Mouse (Mus musculus): ENCODE measurements around the gene Mapt.

Mapt gene

DNA sequence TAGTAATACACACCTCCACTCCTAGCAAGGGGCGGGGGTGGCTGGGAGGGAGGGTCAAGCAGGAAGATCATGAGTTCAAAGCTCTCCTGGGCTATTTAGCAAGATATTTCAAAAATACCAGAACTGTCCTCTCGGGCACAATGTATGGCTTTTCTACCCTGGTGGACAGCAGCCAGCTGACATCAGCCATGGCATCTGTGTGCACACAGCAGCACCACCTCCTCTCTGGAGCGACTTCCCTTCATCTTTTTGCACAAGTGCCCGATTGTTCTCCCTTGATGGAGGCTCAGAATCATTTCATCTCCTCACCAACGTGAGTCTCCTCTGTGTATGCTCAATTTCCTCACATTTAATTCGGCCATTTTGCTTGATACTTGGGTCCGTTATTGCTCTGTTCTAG is 44.6 kb downstream of the Mapt start:
- no peak for DNase-seq (ENCODE audit: low spot score in 2 of 2)

DNA sequence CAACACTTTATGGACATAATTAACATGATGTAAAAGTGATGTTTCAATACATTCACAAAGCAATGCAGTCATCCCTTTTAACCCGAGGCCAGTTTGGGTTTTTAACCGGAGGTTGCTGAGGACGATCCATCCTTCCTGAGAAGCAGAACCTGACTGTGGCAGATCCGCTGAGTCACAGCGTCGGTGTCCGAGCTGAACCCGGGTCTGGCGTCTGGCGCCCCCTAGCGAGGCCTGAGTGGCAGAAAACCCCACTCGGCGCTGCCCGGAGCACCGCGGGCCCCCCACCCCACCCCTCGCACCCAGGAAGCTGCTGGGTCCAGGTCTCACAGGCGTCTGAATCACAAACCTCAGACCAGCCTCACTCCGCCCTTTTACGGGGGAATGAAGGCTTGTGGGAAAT is 47.0 kb downstream of the Mapt start:
- DNase-seq (ENCODE audit: low spot score in 2 of 2), result no peak

DNA sequence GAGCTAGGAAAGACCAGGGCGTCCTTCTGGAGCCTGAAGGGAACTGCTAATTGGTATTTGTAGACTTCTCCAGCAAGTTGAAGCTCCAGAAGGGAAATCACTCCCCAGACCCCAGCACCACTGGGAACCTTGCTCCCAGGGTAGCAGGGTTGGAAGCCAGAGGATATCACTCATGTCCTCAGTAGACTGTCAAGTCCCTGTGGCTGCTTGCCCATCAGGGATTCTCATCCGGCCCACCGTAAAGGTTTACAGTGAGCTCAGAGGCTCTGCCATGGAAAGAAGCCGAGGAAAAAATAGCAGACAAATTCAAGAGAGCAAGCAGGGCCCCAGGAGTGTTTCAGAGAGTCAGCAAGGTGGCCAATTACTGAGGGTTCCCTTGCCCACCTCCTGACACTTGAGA is 47.9 kb downstream of the Mapt start:
- no peak for DNase-seq (ENCODE audit: low spot score in 2 of 2)

DNA sequence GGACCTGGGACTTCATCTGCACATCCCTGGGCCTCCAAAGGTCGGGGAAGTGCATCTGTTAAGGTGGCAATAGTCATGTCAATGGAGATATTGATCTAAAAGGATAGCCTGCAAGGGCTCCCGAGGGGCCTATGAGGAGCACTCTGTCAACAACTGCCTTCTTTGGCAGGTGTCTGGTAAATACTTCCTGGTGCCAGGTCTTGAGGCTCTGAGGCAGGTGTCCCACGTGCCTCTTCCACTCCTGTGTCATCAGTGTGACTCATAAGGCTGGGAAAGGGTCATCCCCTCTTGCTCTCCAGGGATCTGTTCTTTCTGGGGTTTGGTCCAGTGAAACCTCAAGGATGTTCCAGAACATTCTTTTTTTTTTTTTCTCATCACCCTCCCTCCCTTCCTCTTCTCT is 48.3 kb downstream of the Mapt start:
- DNase-seq (ENCODE audit: low spot score in 2 of 2), result no peak

DNA sequence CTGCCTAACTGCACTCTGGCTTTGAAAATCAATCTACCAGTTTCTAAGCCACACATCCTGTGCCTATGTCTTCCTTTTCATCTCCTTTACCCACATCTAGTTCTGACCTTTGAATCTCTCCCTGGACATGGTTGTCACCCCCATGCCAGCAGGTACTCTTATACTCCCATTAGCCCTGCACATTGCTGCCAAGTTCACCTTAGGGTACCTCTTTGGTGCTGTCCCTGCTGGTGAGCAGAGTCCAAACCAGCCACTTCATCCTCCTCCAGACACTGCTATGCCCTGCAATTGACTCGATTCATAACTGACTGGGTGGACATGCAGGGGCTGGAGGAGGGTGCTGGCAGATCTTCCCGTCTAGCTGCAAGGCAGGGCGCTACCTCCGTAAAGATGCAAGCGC is 50.3 kb downstream of the Mapt start:
- no peak for DNase-seq (ENCODE audit: low spot score in 2 of 2)

DNA sequence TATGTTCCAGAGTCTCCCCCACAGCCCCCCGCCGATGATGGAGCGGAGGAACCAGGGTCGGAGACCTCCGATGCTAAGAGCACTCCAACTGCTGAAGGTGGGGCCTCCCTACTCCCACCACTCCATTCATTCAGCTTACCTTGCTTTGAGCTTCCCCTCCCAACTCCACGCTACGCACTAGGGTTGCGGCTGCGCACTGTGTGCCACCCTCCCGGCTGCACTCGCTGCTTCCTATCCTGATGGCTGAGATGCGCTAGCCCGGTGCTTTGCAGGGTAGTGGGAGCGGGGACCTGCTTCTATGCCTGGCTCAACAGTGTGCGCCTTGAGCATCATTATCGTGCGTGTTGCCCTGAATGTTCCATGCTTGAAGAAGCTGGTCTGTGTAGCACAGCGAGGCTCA is 55.9 kb downstream of the Mapt start:
- DNase-seq (ENCODE audit: low spot score in 2 of 2), result no peak

DNA sequence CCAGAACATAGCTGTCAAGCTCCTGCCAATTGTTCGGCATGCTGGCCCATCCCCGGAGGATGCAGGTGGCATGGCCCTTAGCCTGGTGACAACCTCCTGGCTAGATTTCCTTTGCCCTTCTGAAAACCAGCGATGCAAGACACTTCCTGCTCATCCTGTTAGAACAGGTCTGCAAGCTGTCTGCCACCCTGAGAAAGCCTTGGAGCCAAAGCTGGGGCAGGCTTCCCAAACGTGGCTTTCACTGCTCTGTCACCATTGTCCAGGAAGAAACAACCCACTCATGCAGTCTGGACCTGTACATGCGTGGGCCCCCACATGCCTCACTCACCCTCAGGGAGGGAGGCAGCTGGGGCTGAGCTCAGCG is 57.6 kb downstream of the Mapt start:
- DNase-seq (ENCODE audit: low spot score in 2 of 2), result peak; percentile 55 to 77

DNA sequence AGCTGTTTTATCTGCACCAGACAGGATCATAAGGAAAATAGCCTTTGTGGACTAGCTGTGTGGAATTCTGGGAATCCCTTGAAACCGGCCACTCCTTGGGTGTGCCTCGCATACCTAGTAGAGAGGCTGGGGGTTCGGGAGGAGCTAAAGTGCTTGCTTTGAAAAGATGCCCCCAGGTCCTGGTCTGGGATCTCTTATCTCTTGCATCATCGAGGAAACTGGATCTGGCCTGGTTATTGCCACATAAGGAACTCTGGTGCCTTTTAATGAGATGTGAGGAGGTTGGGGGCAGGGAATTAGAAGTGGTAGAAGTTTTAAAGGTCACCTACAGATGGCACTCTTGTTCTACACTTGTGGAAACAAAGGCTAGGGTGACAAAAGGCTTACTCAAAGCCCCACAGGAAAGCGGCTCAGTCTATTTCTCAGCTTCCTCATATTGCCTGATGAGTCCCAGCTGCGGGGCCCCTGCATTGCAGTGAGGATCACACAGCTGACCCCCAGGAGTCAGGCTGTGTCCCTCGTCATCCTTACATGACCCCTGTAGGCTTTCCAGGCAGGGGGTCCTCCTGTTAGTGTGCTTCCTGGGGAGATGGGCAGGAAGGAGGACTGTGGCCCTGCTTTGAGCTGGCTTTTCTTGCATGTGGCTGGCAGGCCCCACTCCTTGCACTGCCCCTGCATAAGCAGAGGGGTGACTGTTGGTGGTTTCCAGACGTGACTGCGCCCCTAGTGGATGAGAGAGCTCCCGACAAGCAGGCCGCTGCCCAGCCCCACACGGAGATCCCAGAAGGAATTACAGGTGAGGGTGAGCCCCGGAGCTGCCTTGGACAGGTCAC is 58.2 kb downstream of the Mapt start:
- peak; percentile 52 to 60 for DNase-seq (ENCODE audit: low spot score in 2 of 2)

DNA sequence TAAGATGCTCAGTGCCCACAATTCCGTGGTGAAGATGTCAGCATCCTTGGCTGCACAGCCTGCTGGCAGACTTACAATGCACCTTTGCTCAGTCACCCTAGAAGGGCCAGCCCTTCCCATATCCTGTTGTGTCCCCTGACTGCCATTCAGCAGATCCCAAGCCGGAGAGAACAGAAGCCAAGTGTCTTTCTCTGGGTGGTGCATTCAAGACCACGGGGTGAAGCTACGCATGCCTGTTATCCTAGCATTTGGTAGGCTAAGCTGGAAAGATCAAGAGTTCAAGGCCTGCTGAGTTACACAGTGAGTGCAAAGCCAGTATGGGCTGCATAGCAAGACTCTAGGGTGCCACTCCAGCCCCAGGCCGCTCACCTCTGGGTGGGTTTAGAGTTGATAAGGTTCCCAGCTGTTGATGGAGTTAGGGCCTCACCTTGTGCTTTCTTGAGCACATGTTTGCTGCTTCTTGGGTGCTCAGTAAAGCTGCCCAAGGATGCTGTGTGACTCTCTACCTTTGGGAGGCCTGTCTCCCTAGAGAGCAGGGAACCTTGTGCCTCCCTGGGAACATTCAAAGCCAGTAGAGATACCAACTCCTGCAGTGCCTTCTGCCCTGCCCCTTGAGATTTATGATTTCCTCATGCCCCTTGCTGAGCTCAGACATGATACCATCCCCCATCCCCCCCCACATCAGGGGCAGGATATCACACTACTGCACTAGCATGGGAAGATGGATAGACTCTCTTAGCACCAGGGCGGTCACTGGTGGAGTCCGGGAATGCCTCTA is 61.4 kb downstream of the Mapt start:
- no peak for DNase-seq (ENCODE audit: low spot score in 2 of 2)

DNA sequence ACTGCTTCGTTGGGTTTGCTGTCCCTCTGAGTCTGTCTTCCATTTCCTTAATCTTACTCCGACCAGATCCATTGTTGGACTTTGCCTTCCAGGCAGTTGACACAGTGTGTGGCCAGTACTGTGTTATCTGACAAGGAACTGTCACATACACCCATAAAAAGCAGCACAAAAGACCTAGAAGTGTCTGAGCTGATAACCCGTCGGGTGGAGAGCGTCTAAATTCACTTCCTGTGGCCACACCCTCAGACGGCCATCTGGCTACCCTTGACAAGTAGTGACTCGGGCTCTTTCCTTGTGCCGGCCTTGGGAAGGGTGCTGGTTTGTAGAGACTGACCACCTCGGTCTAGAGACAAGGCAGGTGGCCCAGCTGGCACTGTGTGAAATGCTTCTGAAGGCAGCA is 62.1 kb downstream of the Mapt start:
- no peak for DNase-seq (ENCODE audit: low spot score in 2 of 2)

DNA sequence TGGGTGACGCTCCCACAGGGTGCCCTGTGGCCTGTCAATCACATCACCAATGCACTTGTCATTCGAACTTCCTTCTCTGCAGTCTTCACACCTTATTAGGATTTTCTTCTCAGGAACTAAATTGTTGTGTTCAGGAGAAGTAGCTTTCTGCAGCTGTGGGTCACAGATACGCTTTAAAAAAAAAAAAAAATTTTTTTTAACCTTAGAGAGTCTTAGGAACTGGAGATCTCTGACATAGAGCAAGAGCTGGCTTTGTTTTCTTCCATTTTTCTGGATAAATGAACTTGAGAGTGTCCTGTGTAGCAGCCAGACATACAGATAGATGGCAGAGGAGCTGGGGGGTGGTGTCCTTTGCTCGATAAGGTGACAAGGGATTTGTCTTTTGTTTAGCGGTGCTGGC is 64.0 kb downstream of the Mapt start:
- DNase-seq (ENCODE audit: low spot score in 2 of 2), result no peak

DNA sequence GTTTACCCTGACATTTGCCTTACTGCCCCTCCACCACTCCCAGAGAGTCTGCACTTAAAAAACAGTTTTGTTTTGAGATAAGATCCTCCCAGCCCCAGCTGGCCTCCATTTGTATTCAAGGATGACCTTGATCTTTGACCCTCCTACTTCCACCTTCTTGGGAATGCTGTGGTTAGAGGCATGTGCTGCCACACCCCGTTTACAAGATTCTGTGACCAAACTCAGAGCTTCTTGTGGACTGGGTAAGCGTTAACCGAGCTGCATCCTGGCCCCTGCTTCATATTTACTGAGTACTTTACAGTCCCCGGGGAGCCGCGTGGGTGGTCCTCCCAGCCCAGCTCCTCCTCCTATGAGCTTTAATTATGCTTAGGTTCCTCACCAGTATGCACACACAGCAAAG is 64.5 kb downstream of the Mapt start:
- DNase-seq (ENCODE audit: low spot score in 2 of 2), result no peak

DNA sequence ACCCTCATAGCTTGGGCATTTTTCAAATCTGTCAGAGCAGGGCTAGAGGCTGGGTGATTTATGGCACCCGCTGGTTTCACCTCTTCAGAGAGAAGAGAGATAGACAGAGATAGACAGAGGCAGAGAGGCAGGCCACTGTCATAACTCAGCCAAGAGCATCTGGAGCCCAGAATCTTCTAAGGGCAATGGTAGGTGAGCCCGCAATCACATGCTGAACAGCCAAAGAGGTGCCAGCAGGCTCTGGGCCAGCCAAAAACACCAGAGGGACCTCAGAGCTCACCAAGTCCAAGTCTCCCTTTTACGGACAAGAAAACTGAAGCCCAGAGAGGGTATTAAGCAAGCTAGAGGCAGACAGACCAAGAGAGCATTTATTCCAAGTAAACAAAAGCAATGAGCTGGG is 66.5 kb downstream of the Mapt start:
- DNase-seq (ENCODE audit: low spot score in 2 of 2), result no peak

DNA sequence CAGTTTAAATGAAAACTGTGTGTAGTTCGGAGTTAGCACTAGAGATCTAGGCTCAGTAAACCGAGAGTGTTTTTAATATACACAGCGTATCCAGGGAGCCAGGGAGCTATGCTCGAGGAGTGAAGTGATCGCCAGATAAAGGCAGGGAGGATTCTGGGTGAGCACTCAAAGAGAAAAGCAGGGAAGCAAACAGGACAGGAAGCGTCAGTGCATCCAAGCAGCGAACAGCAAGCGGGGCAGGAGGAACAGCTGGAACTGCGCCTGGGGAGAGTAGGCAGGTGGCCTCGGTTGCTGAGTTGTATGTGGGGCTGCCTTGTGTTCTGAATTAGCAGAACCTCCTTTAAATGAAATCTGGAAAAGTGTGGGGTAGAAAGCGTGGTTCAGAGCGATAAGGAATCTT is 71.4 kb downstream of the Mapt start:
- peak in 1 of 2 experiments; percentile 69 for DNase-seq (ENCODE audit: low spot score in 2 of 2)

DNA sequence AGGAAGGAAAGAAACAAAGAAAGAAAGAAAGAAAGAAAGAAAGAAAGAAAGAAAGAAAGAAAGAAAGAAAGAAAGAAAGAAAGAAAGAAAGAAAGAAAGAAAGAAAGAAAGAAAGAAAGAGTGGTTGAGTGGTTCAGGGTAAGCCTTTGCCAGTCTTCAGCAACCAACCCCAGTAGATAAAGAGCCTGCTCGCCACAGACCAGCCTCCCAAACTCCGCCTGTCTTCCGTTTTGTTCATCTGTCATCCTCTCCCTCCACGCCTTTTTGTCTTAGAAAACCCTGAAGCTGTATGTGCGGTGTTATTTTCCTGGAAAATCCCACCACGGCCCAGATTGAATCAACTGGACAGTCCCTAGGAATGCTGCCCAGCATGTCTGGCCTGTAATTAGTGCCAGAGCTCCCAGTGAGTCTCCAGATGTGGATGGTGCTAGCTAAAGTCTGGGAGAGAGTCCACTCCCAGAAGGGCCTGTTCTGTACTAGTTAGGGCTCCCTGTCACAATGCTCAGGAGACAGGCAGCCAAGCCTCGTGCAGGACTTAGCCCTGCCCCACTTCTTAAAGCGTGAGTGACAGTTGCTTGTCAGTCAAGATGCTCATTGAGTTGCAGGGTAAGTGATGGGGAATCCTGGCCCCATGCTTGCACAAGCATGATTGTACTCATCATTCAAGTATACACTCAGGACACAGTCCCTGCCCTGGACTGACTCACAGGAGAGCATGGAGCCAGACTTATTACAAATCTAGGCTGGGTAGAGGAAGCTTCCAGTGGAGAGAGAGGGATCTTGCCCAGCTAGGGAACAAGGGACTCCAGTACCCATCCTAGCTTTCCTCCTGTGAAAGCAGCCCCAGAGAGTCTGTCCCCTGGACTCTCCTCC is 72.1 kb downstream of the Mapt start:
- no peak for DNase-seq (ENCODE audit: low spot score in 2 of 2)

DNA sequence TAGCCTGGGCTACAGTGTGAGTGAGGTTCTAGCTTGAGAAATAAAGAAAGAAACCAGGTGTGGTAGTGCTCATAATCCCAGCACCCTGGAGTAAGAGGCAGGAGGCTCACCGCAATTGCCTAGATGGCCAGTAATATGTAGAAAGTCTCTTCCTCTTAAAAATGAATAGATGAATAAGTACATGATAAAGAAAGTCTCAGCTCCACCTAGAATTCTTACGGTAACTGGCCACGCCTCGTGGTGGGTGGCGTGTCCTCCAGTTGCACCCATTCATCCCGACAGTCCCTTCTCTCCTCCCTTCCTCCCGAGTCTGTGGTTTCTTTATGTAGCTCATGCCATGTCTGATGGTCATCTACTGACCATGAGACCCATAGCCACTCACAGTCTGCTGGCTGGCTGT is 74.5 kb downstream of the Mapt start:
- DNase-seq (ENCODE audit: low spot score in 2 of 2), result no peak

DNA sequence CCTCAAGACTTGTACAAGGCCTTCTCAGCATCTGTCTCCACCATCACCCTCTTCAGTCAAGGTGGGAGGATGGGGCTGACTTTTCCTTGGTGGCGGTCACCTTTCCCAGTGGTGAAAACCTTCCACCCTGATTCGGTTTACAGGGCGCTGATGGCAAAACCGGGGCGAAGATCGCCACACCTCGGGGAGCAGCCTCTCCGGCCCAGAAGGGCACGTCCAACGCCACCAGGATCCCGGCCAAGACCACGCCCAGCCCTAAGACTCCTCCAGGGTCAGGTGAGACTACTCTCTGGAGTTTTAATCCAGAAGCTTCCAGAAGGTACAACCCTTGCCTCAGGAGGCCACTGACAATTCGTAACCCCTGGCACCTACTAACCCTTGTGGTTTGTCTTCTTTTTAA is 75.3 kb downstream of the Mapt start:
- no peak for DNase-seq (ENCODE audit: low spot score in 2 of 2)

DNA sequence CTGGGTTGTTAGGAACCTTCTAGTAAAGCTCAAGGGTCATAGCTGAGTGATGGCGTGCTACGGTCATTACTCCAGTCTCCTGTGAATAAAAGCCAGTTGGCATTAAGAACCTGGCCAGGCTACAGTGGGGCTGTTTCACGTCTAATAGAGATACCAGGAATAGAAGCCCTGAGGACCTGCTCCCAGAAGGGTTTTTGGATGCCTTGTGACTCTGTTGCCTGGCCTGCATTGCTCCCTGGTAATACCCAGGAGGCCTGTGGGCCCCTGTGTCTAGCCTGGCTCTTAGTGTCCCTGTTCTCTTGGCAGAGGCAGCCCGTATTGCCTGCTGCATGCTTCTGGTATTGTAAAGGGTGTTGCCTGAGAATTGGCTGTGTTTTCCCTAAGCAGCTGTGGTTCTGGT is 75.9 kb downstream of the Mapt start:
- no peak for DNase-seq (ENCODE audit: low spot score in 2 of 2)

DNA sequence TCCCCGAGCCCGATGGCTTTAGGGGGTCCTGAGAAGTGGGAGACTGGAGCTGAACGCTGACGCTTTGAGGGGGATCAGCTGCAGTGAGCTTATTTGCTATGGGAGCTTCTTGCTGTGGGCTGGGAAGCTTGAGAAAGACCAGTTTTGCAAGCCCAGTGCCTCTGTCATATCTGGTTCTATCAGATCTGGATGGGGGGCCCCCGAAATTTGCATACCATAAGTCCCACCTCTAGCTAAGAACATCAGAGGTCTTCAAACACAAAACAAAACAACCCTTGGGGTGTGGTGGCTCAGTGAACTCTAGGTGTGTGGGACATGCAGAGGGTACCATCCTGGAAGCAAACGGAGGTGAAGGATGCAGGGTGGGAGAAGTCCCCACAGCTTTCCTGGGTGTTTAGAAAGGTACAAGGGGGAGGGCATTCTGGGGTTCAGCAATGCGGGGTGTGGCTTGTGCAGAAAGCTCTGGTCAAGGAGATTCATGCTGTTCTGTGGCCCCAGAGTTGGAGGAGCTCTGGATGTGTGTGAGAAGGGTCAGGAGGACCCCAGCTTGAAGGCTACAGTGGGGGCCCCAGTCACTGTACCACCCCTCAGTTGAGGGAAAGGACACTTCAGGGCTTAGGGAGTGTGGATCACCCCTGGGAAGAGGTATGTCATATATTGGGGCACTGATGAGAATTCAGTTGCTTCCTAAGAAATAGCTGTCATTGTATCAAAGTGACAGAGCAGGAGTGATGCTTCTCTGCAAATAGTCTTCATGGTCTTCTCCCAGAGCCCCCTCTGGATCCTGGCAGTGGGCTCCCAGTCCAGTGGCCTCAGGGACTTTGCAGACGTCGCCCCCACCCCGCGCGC is 78.4 kb downstream of the Mapt start:
- DNase-seq (ENCODE audit: low spot score in 2 of 2), result no peak

DNA sequence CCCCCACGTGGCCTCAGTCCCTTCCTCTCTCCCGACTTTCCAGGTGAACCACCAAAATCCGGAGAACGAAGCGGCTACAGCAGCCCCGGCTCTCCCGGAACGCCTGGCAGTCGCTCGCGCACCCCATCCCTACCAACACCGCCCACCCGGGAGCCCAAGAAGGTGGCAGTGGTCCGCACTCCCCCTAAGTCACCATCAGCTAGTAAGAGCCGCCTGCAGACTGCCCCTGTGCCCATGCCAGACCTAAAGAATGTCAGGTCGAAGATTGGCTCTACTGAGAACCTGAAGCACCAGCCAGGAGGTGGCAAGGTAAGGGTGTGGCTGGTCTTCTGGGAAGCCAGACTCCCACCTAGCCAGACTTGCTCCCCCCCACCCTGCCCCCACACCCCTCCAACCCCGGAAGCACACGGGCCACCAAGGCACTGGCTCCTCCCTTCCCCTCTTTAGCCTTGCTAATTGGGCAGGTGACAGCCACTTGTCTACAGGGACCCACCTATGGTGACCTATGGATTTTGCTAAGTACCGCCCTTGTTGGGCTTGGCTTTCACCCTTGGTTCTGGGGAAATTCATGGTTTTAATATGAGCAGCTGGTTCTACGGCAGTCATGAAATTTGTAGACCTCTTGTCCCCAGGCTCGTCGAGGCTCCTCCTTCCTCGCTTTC is 79.2 kb downstream of the Mapt start:
- DNase-seq (ENCODE audit: low spot score in 2 of 2), result no peak

DNA sequence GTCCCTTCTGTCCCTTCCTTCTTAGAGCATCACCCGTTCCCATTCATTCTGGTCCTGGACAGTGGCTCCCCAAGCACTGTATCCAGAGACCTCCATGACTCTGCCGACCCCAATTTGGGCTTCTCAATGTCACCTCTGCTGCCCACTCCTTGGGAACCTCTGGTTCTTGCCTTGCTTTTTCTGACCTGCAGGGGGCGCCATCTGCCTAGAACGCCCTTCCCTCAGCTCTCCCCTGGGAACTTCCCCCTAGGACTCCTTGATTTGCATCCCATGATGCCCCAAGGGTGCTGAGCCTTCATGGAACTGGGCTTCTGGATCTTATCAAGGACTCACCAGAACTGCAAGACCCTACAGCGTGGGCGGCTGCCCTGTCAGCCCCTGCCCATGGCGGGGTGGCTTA is 80.5 kb downstream of the Mapt start:
- no peak for DNase-seq (ENCODE audit: low spot score in 2 of 2)

Measured in right cerebral cortex, postnatal 36 days (tissue).